Mouse (Mus musculus): ENCODE measurements around the gene Fbrsl1. TPM values are rescaled to one million over a fixed set of nuclear protein-coding genes. Genes with fewer than 3 reads are reported as not detected.

Gene Fbrsl1
- total RNA-seq (2017), result 16.8 and 20.1 TPM in 2 replicates

DNA sequence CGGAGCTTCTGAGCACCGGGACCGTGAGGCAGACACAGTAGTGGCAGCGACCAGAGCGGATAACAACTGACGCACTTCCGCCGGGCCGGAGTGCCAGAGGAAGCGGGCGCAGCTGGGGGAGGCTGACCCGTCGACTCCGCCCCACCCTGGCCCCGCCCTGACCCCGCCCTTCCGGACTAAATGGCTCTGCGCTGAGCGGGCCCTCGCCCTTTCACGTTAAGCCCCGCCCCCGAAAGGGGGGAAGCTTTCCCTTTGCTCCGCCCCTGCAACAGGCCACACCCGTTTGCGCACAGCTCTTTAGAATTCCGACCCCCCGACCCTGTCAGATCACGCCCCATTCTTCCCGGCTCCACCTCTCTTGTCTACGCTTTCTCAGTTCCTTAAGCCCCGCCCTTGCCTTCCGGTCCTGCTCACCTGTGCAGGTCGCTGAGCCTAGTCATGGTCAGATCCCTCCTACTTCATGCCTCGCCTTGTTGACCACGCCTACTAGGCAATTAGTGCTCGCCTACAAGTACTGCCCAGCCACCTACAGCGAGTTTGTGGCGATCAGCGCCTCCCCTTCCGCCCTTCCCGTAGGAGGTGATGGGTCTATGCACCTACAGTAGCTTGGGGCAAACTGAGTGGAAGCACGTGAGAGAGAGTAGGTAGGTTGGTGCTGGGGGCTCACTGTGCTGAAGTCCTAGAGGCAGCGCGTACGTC lies at the start of gene Fbrsl1:
Gene Fbrsl1 (minus strand): TSS at position 68 of the 699 bp plus-strand sequence.
- peak; percentile 76 to 79 for ATAC-seq (replicated peaks in 1 of 2; ENCODE audit: insufficient read depth in 1 of 2, low FRiP score in 2 of 2, low TSS enrichment in 1 of 2, low read depth in 1 of 2, poor library complexity in 2 of 2, severe bottlenecking in 2 of 2)

DNA sequence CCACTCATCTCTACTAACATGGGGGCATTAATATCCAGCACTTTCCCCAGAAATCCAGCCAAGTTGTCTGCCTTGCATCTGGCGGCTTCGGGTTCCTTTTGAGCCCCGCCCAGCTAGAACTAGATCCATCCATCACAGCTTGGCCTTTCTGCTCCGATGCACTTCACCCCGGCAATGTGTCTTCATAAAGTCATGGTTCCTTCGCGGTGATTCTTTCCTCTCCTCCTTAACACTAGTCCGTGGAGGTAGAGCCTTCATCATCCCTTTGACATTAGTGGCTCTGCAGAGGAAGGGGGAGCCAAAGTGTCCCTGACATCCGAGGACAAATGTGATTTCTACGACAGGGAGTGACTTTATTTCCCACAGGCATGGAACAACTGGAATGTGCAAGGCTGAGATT lies 49.8 kb upstream of the Fbrsl1 start:
- no peak for ATAC-seq (replicated peaks in 1 of 2; ENCODE audit: insufficient read depth in 1 of 2, low FRiP score in 2 of 2, low TSS enrichment in 1 of 2, low read depth in 1 of 2, poor library complexity in 2 of 2, severe bottlenecking in 2 of 2)

DNA sequence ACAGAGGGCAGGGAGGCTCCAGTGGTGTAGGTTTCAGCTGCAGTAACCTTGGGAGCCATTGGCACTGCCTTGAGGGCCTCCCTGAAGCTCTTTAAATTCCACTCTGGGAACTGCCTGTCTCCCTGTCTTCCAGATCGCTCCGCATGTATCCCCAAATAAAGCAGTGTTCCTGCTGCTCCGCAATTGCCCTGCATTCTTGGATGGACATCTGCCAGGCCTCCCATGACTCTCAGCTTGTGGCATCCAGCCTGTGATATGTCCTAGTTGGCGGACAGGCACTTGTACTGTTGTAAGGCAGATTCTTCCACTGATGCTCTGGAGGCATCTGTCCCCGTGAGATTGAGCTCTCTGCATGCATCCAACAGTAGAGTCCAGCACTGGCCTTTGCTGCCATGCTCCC lies 49.3 kb upstream of the Fbrsl1 start:
- ATAC-seq (replicated peaks in 1 of 2; ENCODE audit: insufficient read depth in 1 of 2, low FRiP score in 2 of 2, low TSS enrichment in 1 of 2, low read depth in 1 of 2, poor library complexity in 2 of 2, severe bottlenecking in 2 of 2), result no peak

DNA sequence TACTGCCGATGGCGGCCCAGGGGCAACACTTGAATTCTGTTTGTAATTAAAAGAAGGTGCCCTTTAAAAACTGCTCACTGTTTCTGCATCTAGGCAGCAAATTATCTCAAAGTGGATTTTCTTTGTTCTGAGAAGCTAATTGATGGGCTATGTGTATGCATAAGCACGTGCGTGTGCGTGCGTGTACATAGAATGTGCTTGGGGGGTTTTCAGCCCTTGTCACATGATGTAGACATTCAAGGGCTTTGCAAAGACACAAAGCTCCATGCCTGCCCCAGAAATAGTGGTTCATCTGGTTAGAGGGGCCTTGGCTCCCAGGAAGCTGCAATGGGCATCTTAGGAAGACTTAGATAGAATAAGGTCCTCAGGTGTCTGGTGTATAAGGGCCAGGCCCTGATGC lies 46.7 kb upstream of the Fbrsl1 start:
- no peak for ATAC-seq (replicated peaks in 1 of 2; ENCODE audit: insufficient read depth in 1 of 2, low FRiP score in 2 of 2, low TSS enrichment in 1 of 2, low read depth in 1 of 2, poor library complexity in 2 of 2, severe bottlenecking in 2 of 2)

DNA sequence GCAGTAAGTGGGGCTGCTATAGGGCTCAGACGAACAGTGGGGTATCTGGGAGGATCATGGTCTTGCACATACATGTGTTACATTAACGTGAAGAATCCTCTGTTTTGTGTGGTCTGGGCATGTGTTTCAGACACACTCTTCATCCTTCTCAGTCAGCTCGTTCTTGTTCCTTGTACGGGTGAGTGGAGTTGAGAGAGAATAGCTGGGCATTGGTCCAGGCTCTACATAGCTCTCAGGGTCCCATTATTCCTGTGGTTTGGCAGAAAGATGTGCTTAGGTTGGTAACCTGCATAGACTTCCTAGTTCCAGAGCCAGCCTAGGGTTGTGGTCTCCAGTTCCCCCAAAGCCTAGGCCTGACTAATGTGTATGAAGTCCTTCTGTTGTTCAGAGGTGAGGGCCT lies 46.1 kb upstream of the Fbrsl1 start:
- no peak for ATAC-seq (replicated peaks in 1 of 2; ENCODE audit: insufficient read depth in 1 of 2, low FRiP score in 2 of 2, low TSS enrichment in 1 of 2, low read depth in 1 of 2, poor library complexity in 2 of 2, severe bottlenecking in 2 of 2)

DNA sequence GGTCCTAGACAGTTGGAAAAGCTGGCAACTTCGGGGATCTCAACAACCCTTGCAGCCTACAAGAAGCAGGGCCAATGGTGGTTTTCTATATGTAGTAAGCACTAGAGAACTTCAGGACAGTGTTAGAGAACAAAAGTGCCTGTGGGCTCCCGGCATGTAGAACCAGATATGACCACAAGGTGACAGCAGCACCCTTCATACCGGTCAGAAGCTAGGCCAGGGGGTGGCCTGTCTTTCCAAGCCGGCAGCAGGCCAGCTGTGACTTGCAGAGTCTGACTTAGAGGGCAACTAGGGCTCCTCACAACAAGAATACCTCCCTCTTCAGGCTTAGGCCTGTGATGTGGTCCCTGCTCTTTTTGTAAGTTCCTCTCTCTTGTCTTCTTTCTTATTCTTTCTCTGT lies 45.5 kb upstream of the Fbrsl1 start:
- peak; percentile 89 to 90 for ATAC-seq (replicated peaks in 1 of 2; ENCODE audit: insufficient read depth in 1 of 2, low FRiP score in 2 of 2, low TSS enrichment in 1 of 2, low read depth in 1 of 2, poor library complexity in 2 of 2, severe bottlenecking in 2 of 2)

DNA sequence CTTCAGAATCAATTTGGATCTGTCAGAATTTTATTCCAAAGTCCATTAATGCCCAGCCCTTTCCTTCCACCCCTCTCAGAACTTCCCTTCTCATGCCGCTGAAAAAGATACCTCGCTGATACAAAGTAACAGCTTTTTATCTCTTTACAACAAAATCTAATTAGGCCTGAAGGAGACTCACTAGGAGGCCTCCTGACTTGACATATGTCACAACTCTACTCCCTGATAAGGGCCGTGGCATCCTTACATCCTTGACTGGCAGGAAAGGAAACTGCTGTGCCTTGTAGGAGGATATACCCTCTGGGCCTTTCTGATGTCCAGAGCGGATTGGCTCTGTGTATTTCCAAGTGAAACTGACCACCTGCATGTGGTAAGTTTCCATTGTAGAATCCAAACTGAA lies 41.3 kb upstream of the Fbrsl1 start:
- no peak for ATAC-seq (replicated peaks in 1 of 2; ENCODE audit: insufficient read depth in 1 of 2, low FRiP score in 2 of 2, low TSS enrichment in 1 of 2, low read depth in 1 of 2, poor library complexity in 2 of 2, severe bottlenecking in 2 of 2)

DNA sequence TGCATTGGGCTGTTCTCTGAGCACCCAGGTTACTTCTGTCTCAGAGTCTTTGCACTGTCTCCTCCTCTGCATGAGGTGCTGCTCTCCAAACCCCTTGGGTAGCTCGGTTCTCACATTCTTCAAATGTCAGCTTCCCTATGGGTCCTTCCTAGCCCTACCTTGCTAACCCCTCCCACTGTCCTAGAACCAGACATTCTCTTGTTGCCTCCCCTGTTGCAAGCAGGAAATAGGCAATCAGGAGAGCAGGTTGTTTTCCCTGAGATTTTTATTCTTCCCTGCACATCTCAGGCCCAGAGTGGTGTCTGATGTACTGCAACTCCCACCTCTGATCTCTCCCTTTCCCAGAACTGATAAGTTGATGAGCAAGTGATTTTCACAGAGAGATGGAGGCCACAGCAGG lies 39.6 kb upstream of the Fbrsl1 start:
- no peak for ATAC-seq (replicated peaks in 1 of 2; ENCODE audit: insufficient read depth in 1 of 2, low FRiP score in 2 of 2, low TSS enrichment in 1 of 2, low read depth in 1 of 2, poor library complexity in 2 of 2, severe bottlenecking in 2 of 2)

DNA sequence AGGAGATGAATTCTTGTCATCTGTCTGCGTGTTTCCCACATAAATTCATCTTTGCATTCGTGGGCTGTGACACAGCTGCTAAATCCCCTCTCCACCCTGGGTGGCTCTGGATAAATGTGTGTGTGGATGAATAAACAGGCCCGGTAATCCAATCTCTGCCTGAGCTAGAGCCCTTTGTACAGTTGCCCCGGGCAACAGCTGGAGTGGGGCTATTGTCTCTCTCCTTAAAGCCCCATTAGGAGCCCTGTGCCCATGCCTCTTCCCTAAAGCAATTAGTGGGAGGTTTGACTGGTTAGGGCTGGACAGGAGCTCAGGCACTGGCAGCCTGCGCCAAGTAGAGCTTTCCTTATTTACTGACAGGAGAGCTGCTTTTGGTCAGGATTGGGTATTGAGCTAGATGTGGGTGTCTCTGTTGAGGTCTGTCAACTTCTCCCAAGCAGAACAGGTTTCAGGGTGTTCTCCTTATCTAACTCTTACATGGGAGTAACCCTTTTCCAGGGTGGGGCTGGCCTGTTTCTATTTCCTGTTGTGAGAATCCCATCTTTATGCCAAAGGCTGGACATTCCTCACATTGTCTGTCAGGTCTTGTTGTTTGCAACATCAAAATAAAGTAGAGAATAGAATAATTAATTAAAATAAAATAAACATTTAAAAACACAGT lies 38.5 kb upstream of the Fbrsl1 start:
- no peak for ATAC-seq (replicated peaks in 1 of 2; ENCODE audit: insufficient read depth in 1 of 2, low FRiP score in 2 of 2, low TSS enrichment in 1 of 2, low read depth in 1 of 2, poor library complexity in 2 of 2, severe bottlenecking in 2 of 2)

DNA sequence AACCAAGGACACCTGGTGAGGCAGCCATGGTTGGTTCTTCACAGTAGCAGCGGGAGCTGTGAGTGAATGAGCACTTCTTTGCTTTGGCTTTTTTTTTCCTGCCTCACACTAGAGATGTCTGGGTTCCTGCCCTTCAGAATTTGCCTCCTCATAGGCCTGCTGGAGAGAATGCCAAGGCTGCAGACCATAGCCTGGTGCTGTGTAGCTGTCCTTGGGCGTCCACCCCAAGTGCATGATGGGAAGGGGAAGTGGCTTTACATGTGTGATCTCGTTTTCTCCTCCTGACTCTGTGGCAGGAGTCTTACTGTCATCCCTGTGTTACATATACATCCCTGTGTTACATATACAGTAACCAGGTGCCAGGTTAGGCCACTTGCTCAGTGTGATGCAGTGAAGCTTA lies 36.4 kb upstream of the Fbrsl1 start:
- ATAC-seq (replicated peaks in 1 of 2; ENCODE audit: insufficient read depth in 1 of 2, low FRiP score in 2 of 2, low TSS enrichment in 1 of 2, low read depth in 1 of 2, poor library complexity in 2 of 2, severe bottlenecking in 2 of 2), result no peak

DNA sequence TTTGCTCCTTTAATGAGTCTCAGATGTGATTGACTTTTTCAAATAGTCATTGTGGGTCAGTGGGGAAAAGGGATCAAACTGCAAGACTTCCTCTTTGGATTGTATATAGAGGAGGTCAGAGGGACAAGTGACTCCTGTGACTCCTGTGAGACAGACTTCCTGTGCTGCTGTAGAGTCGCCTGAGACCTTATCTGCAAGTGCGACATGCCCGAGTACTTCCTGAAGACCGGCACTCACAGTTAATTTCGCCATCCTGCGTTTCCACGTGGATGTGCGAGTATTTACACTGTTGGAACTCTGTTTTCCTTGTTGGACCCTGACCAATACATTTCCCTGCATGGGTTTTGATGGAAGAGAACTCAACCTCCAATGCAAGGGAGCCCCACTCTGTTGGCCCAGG lies 30.9 kb upstream of the Fbrsl1 start:
- peak; percentile 84 to 94 for ATAC-seq (replicated peaks in 1 of 2; ENCODE audit: insufficient read depth in 1 of 2, low FRiP score in 2 of 2, low TSS enrichment in 1 of 2, low read depth in 1 of 2, poor library complexity in 2 of 2, severe bottlenecking in 2 of 2)

DNA sequence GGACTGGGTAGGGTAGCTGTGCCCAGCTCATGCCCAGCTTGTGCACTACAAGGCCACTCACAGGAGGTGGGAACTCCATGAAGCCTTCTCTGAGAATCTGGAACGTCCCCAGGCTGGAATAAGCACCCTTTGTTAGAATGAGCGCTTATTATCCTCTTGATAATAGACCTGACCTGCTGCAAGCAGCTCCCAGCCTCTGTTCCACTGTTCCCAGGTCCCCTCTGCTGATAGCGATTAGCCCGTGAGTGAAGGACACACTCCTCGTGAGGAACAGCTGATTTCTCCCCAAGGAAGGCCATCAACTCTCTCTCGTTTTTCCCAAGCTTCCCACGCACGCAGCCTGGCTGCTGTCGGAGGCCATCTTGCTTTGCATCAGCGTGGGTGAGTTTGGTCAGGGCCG lies 25.9 kb upstream of the Fbrsl1 start:
- no peak for ATAC-seq (replicated peaks in 1 of 2; ENCODE audit: insufficient read depth in 1 of 2, low FRiP score in 2 of 2, low TSS enrichment in 1 of 2, low read depth in 1 of 2, poor library complexity in 2 of 2, severe bottlenecking in 2 of 2)

DNA sequence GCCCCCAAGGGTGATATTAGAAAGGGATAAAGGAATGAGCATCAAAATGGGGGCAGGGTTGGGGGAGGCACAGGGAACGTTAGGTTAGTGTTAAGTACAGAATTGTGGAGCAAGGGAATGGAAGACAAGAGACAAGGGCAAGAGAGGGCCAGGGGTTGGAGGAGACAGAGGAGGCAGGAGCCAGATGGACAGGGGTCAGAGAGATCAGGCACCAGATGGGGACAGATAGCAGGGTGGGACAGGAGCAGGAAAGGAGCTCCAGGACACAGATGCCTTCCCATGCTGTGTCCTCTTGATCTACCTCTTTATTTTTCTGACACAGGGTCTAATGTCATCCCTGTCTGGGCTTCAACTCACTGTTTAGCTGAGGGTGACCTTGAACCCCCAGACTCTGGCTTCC lies 24.5 kb upstream of the Fbrsl1 start:
- ATAC-seq (replicated peaks in 1 of 2; ENCODE audit: insufficient read depth in 1 of 2, low FRiP score in 2 of 2, low TSS enrichment in 1 of 2, low read depth in 1 of 2, poor library complexity in 2 of 2, severe bottlenecking in 2 of 2), result no peak

DNA sequence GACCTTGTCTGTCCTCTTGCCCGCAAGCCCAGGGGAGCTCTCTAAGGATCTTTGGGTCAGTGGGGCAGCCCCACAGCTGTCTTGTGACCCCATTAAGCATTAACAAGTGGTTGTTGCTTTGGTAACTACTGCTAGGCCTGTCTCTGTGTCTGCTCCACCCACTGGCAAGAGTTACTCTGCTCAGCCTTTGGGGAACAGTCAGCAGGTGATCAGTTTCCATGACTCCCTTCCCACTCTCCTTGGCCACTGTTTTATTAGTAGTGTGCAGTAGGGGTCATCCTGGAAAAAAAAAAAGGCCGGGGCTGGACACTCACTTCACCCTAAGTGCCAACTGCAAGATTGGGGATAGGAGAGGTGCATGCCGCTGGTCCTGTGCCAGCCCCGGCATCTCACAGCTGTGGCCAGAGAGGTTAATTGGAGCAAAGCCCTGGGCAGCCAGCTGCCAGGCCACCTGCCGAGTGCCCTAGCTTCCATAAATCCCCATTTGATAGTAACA lies 23.7 kb upstream of the Fbrsl1 start:
- ATAC-seq (replicated peaks in 1 of 2; ENCODE audit: insufficient read depth in 1 of 2, low FRiP score in 2 of 2, low TSS enrichment in 1 of 2, low read depth in 1 of 2, poor library complexity in 2 of 2, severe bottlenecking in 2 of 2), result no peak

DNA sequence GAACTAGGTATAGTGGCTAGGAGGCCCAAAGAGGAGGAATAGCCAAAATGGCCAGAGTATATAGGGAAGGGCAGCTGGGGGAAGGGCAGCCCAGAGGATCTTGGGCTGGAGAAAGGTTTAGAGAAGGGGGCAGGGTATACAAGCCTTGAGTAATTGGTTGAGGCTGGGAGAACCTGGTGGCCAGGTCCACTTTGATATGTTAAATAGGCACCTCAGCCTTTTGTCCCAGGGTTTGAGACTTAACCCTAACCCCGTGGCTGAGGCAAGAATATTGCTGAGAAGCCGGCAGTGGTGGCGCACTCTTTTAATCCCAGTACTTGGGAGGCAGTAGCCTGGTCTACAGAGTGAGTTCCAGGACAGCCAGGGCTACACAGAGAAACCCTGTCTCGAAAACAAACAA lies 23.0 kb upstream of the Fbrsl1 start:
- no peak for ATAC-seq (replicated peaks in 1 of 2; ENCODE audit: insufficient read depth in 1 of 2, low FRiP score in 2 of 2, low TSS enrichment in 1 of 2, low read depth in 1 of 2, poor library complexity in 2 of 2, severe bottlenecking in 2 of 2)

DNA sequence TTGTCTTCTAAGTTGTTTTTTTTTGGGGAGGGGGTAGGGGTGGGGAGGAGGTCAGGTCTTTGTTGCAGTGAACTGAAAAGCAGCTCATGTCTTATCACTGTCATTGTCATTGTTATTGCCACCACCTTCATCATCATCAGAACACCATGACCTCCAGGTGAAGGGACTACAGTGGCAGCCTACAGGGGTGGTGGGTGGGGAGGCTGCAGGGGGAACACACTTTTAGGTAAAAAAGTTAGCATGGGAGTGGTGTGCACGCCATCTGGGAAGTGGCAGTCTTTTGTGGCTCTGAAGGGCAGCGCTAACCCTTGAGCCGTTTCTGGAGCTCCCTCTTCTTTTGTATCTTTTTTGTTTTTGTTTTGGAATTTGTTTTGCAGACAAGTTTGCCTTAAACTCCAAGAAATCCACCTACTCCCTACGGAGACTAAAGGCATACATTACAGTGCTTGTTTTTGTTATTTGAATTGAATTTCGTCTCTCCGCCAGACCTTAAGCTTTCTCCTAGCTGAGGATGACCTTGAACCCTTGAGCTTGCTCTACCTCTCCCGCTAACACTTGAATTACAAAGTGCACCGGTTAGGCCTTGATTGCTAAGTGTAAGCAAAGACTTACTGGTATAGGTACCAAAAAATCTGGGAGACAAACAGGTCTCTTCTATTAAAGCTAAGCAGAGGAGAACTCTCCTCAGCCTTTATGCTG lies 21.1 kb upstream of the Fbrsl1 start:
- ATAC-seq (replicated peaks in 1 of 2; ENCODE audit: insufficient read depth in 1 of 2, low FRiP score in 2 of 2, low TSS enrichment in 1 of 2, low read depth in 1 of 2, poor library complexity in 2 of 2, severe bottlenecking in 2 of 2), result no peak

DNA sequence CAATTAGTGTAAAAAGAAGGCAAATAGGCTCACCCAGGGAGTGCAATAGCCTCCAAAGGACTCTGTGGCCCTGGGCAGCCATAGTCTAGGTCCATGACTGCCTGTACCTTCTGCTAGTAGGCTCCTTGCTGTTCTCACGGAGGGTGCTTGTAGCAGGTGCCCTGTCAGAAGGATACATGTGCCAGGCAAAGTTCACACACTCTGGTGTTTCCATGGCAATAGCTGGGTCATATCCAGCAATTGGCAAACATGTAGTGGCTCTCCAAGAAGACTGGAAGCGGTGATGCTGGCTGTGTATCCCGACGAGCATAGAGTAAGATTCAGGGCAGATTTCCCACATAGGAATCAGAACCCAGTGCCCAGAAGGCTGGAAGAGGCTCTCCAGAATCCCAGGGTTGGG lies 20.0 kb upstream of the Fbrsl1 start:
- no peak for ATAC-seq (replicated peaks in 1 of 2; ENCODE audit: insufficient read depth in 1 of 2, low FRiP score in 2 of 2, low TSS enrichment in 1 of 2, low read depth in 1 of 2, poor library complexity in 2 of 2, severe bottlenecking in 2 of 2)

DNA sequence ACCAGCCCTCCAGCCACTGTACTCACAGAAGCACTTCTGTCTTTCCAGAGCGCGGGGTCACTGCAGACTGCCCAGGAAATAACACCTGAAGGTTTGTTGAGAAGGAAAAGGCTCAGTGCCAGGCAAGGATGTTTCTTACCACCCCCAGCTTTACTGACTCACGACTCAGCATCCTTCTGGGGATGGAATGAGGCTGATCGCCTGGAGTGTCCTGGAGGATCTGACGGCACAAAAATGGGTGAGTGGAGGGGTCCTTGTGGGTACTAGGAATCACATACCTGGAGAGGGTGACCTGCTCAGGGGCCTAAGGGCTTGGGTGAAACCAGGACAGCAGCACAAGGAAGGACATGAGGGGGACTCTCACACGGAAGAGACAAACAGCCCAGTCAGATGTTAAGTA lies 19.4 kb upstream of the Fbrsl1 start:
- no peak for ATAC-seq (replicated peaks in 1 of 2; ENCODE audit: insufficient read depth in 1 of 2, low FRiP score in 2 of 2, low TSS enrichment in 1 of 2, low read depth in 1 of 2, poor library complexity in 2 of 2, severe bottlenecking in 2 of 2)
